Mouse (Mus musculus) Patski (cell line): Measurements from ENCODE around the gene Pld1. TPM values are rescaled to one million over a fixed set of nuclear protein-coding genes. Genes with fewer than 3 reads are reported as not detected.

ENCODE experiments used
- ATAC-seq: fragments of 100-300 bp; one replicate; pipeline ENCODE4 v1.8.0; 2021
- CTCF ChIA-PET: fragments of 350-600 bp; sonication (Branson Sonifier 250); formaldehyde crosslinking; loops from one replicate; lab custom pipeline; 2022; ENCODE audit warnings: inconsistent platforms; lab: Charles Lee
- POLR2A ChIA-PET: fragments of 350-600 bp; sonication (Branson Sonifier 250); formaldehyde crosslinking; loops from one replicate; lab custom pipeline; 2022; ENCODE audit warnings: antibody characterized with exemption, inconsistent platforms; lab: Charles Lee
- DNase-seq: peaks from one replicate; pipeline ENCODE4 v3.0.0-alpha.2; 2011; ENCODE audit warnings: low read depth, low spot score
- H3K27me3 ChIP-seq: fragments of 371-371 bp; one replicate; pipeline ENCODE4 v1.5.1; 2021
- CTCF ChIP-seq: fragments of 100-300 bp; IDR thresholded peaks from one replicate; pipeline ENCODE4 v1.5.1; 2021
- in situ Hi-C: fragments of 300-500 bp; cut with MboI; formaldehyde crosslinking; loops from 3 replicates; pipeline ENCODE4 v1.11.1; 2018; ENCODE audit warnings: low pct_unique_long_range_greater_than_20kb, mixed read lengths
- polyA plus RNA-seq: library from polyadenylated mRNA; unstranded; gene quantifications from one replicate; pipeline ENCODE4 v1.2.3, GENCODE M21; 2021

Pld1 gene
- polyA plus RNA-seq, 1 experiment from 2014 or later = 16.1 TPM

DNA sequence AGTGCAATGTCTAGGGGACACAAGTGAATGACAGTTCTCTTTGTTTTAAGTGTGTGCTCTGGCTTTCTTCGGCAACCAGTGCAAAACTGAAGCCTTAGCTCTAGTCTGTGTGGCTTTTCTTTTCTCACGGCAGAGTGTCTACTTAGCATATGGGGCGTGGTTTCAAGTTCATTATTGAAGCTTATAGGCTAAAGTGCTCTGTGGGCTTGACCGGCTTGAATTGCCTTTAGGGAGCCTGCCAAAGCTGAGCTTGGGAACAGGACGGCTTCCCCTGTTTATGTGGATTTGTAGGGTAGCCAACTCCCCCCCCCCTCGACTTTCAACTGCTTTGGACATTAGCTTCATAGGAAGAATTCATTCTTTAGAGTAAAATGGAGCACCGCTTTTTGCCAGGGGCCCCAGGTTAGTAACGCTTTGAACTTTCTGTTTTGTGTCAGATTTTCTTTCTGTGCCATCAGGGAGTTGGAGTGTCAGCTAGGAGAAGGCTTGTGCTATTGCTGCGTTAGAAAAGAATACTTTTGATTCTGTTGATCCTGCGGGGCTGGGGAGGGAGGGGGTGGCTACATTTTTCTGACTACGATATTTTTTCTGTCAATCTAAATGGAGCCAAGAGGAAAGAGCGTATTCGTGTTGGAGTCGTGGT, 45.6 kb downstream of the Pld1 start:
- in situ Hi-C loops = no loop called here
- ATAC-seq = peak; percentile 90
- ChIA-PET POLR2A (interaction anchor here (0.6 to 0.7 kb wide), 2 partner anchors 73 to 310 kb away, joined by 3 read pairs; no protein-coding TSS in a partner anchor), CTCF (interaction anchor here (1.0 to 6.3 kb wide), 12 partner anchors 9 to 511 kb away, joined by 3 to 48 read pairs (median 4); no protein-coding TSS in a partner anchor)
- no peak for TF ChIP-seq CTCF
- H3K27me3 ChIP-seq = no peaks in the 10 kb centered on the region
- no peak for DNase-seq

DNA sequence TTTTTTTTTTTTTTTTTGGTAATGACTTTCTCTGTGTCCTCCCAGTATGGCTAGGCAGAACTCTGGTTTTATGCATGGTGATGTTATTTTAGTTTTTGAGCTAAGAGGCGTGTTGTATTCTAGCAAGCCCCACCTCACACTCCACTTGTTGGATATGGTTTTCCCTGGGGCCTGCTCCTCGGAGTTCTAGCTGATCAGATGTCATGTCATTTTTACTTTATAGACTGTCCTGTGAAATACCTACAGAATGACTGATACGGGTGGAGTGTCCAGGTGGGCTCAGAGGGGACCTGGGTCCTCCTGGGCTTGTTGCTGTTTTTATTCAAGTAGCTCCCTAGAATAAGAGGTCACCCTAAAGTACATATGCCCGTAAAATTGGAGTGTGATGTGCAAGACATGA, 46.1 kb downstream of the Pld1 start:
- DNase-seq (no peak), ATAC-seq (no peak)
- no peaks in the 10 kb centered on the region for H3K27me3 ChIP-seq
- TF ChIP-seq CTCF = no peak
- ChIA-PET POLR2A (interaction anchor here (0.7 kb wide), 1 partner anchor 73 kb away, joined by 3 read pairs; no protein-coding TSS in a partner anchor), CTCF (interaction anchor here (1.0 to 6.3 kb wide), 6 partner anchors 10 to 123 kb away, joined by 3 to 48 read pairs (median 4); no protein-coding TSS in a partner anchor)
- in situ Hi-C loops = no loop called here

DNA sequence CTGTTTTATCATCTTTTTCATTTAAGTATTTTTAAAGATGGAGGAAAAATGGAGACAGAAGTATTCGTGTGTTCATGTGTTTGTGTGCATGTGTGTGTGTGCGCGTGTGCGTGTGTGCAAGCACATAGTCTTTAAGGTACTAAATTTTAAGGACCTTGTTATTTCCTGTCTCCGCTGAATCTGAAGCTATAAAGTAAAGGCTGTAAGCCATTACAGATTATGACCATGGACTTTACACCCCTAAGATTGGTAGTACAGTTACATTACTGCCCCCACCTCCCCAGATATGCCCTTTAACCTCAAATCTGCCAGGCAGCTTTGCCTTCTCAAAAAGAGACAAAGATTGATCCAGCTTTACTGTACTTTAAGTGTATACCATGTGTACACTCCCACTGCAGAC, 46.8 kb downstream of the Pld1 start:
- no peak for ATAC-seq
- POLR2A ChIA-PET = no interaction called here
- in situ Hi-C loops = no loop called here

DNA sequence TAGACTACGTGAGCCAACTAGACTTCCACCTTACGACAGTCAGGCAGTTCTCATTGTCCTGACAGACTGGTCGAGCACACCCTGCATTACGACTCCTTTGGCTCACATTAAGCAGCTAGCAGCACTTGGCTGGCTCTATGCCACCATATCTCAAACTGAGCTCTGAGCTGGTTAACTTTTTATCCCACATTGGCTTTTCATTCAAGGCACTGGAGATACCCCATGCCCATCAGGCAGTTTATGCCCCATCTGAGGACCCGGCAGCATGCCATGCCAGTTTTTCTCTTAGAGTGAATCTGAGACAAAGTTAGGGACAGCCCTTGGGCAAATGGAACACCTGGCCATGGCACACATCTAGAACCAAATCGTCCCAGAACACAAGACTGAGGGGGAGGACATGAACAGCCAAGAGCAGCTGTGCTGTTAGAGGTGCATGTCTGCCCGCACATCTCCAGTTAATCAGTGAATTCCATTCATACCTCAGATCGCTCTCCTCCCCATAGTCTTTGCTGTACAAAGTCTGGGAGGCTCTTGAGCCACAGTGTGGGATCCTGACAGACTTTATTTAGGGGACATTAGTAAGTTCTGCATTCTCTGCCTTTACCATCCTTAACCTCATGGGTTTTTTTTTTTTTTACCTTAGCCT, 49.5 kb downstream of the Pld1 start:
- ChIA-PET CTCF (interaction anchor here (0.9 to 2.2 kb wide), 3 partner anchors 13 to 118 kb away, joined by 3 to 9 read pairs (median 4); no protein-coding TSS in a partner anchor), POLR2A (no interaction called here)
- ATAC-seq (peak; percentile 92), DNase-seq (no peak)
- in situ Hi-C loops = no loop called here
- TF ChIP-seq CTCF = no peak
- no peaks in the 10 kb centered on the region for H3K27me3 ChIP-seq

More for the DNA sequence above, 46.8 kb downstream of the Pld1 start:
- no peak for DNase-seq
- no peaks in the 10 kb centered on the region for H3K27me3 ChIP-seq
- CTCF ChIA-PET = interaction anchor here (1.7 to 6.3 kb wide), 3 partner anchors 23 to 123 kb away, joined by 4 to 48 read pairs (median 6); no protein-coding TSS in a partner anchor
- no peak for TF ChIP-seq CTCF

DNA sequence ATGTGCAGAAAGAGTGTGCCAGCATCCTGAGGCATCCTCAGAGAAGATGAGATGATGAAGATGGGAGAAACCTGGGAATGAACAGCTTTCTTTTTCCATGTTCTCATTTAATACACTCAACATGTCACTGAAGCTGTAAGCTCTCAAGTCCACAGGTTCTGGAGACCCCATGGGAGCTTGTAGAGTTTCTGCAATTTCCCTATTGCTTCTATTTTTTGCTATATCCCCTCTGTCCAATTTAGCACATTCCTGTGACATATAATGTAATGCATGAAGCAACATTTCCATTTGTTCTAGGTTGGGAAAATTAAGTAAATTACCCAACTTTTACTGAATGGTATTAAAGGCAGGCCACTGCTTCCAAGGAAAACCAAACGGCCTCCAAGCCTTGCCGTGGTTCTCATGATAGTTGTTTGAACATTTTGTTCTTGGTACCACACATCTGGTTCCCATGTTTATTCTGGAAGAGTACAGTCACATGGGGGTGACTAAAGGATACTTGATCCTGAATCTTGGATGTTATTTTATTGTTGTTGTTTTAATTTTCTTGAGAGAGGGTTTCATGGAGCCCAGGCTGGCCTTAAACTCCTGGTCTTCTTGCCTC, 52.7 kb downstream of the Pld1 start:
- ATAC-seq (no peak), DNase-seq (no peak)
- no peaks in the 10 kb centered on the region for H3K27me3 ChIP-seq
- ChIA-PET CTCF (interaction anchor here (1.0 kb wide), 1 partner anchor 20 kb away, joined by 3 read pairs; no protein-coding TSS in a partner anchor), POLR2A (no interaction called here)
- TF ChIP-seq CTCF = no peak
- in situ Hi-C loops = no loop called here

DNA sequence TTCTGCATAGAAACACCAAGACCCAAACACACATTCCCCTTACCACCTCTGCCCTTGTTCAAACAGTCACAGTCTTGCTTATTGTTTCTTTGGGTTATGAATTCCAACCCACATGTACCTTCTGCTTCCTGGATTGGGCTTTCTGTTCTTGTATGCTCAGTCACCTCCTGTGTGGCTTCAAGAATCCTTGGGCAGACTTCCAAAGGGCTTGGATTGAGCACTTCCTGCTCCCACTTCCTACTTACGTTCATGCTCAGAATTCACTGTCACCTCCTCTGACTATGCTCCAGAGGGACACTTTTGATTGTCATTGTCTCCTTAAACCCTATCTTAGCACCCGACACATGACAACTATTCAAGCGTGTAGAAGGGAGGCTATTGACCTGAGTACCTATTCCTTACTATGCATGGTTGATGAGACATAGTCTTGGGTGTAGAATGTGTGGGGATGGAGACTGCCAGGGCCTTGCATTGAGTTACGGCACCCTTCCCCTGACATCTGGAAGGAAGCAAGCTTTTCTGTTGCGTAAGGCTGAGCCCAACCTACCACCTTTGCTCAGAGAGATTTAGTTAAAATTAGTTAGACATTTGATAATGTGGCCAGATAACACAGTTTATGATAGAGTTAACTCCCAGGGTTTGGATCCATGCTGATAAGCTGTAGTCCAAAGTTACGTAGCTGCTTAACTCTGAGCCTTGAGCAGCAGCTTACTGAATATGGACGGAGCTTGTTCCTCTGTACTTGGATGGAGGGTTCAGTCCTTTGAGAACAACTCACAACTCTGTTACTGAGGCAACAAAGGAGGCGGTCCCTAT, 55.9 kb downstream of the Pld1 start:
- in situ Hi-C loops = no loop called here
- TF ChIP-seq CTCF = no peak
- POLR2A ChIA-PET = no interaction called here
- no peaks in the 10 kb centered on the region for H3K27me3 ChIP-seq
- ATAC-seq (no peak), DNase-seq (no peak)
- CTCF ChIA-PET = no interaction called here

DNA sequence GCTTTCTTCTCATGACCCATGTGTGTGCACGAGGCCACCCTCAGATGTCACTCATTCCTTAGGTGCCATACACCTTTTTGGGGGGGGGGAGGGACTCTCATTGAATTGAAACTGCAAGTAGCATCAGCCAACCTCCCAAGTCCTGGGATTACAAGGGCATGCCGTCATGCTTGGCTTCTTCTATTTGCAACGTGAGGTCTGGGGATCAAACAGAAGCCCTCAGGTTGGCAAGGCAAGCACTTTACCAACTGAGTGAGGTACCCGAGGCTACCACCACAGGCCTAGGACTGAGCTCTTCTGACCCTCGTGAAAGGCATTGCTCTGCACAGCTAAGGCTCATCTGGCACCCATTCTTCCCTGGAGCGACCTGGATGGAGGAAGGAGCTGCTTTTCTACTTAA, 65.8 kb downstream of the Pld1 start:
- no peak for TF ChIP-seq CTCF
- POLR2A ChIA-PET = no interaction called here
- no peaks in the 10 kb centered on the region for H3K27me3 ChIP-seq
- no peak for ATAC-seq
- in situ Hi-C loops = no loop called here
- DNase-seq = no peak
- CTCF ChIA-PET = no interaction called here

DNA sequence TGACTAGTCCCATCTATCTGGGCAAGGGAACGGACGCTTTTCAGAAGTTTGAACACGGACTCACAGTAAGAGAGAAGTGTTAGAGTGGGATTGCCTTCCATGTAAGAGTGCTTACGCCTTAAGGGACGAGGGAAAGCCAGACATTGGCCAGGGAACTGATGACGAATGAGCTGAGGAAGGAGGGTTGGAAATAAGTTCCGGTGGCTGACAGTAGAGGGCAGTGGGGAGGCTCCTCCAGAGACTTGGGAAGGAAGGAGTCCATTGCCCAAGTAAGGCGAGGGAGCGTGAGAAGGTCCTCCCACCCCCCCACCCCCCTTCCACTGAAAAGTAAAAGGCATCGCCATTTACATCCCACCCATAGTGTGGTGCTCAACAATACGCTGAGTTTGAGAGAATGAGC, 69.2 kb downstream of the Pld1 start:
- ChIA-PET POLR2A (no interaction called here), CTCF (interaction anchor here (1.1 kb wide), 1 partner anchor 25 kb away, joined by 3 read pairs; no protein-coding TSS in a partner anchor)
- DNase-seq = no peak
- H3K27me3 ChIP-seq = no peaks in the 10 kb centered on the region
- in situ Hi-C loops = no loop called here
- no peak for ATAC-seq
- TF ChIP-seq CTCF = no peak

DNA sequence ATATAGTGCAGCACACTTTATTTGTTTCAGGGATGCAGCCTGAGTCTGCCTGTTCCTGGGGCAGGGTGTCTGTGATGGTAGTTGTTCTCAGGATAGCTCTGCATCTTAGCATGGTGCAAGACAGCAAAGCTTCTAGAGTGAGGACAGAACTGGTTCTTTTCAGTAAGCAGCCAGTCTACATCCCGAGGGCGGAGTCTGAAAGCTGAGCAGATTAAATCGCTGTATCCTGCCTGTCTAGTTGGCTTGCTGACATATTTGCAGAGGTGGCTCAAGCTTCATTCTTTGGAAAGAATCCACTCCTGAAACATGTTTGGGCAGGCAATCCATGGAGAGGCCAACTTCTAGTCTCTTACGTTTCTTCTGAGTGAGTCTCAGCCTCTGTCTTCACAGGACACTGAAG, 69.9 kb downstream of the Pld1 start:
- POLR2A ChIA-PET = no interaction called here
- ATAC-seq (no peak), DNase-seq (no peak)
- CTCF ChIA-PET = interaction anchor here (1.1 kb wide), 1 partner anchor 26 kb away, joined by 3 read pairs; no protein-coding TSS in a partner anchor
- no peak for TF ChIP-seq CTCF
- in situ Hi-C loops = no loop called here
- H3K27me3 ChIP-seq = no peaks in the 10 kb centered on the region

DNA sequence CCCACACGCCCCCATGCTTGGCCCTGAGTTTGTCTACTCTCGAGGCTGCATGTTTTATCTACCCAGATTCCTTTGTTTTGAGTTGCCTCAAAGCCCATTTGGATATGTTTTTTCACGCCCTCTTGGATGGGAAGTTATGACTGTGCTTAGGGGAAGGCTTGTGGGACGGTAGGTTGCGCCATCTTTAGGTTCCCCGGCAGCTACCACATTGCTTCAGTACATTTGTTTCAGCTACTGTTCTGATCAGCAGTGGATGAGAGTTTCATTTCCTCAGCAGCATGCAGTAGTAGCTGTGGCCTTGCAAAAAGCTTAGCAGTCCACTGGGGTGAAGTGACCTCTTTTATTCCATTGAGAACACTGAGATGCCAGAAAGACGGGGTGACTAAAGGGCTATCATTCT, 73.7 kb downstream of the Pld1 start:
- CTCF ChIA-PET = interaction anchor here (1.5 kb wide), 1 partner anchor 8 kb away, joined by 3 read pairs; no protein-coding TSS in a partner anchor
- in situ Hi-C loops = no loop called here
- DNase-seq = no peak
- no peak for TF ChIP-seq CTCF
- no peak for ATAC-seq
- POLR2A ChIA-PET = no interaction called here
- no peaks in the 10 kb centered on the region for H3K27me3 ChIP-seq
